Mouse (Mus musculus) liver, adult 2 months (tissue): ENCODE data around the gene Larp4b.

Experiments used
- CTCF ChIP-seq: fragments of 200-500 bp; IDR thresholded peaks from 2 replicates; pipeline ENCODE4 v1.5.1; 2011; ENCODE audit warnings: low read depth, low read length, control low read depth
- POLR2A ChIP-seq: fragments of 200-500 bp; IDR thresholded peaks from 2 replicates; pipeline ENCODE4 v1.6.1; 2011; ENCODE audit warnings: low read length, control low read depth; ENCODE audit not compliant: insufficient read depth; ENCODE audit errors: extremely low read depth

DNA sequence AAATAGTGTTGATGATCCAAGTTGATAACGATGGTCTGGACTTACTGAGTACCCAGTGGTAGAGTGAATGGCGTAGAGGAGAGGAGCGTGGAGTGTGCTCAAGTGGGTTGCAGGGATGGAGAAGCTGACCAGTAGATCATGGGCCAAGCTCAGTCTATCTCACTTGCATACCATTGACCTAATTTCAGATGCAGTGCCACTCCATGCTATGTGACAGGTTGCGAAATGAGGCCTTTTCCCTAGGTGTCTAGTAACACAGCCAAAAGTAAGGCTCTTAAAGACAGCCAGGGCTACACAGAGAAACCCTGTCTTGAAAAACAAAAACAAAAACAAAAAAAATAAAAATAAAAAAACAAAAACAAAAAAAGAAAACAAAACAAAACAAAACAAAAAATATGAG is 35.0 kb upstream of the Larp4b start:
- no peak for TF ChIP-seq CTCF
- no peak for TF ChIP-seq POLR2A
